Mouse (Mus musculus) 416B (cell line): Measurements from ENCODE around the gene Ptpn11.

Source experiments
- DNase-seq: peaks from one replicate; pipeline ENCODE4 v3.0.0; 2011; ENCODE audit warnings: low read depth

The Ptpn11 gene

DNA sequence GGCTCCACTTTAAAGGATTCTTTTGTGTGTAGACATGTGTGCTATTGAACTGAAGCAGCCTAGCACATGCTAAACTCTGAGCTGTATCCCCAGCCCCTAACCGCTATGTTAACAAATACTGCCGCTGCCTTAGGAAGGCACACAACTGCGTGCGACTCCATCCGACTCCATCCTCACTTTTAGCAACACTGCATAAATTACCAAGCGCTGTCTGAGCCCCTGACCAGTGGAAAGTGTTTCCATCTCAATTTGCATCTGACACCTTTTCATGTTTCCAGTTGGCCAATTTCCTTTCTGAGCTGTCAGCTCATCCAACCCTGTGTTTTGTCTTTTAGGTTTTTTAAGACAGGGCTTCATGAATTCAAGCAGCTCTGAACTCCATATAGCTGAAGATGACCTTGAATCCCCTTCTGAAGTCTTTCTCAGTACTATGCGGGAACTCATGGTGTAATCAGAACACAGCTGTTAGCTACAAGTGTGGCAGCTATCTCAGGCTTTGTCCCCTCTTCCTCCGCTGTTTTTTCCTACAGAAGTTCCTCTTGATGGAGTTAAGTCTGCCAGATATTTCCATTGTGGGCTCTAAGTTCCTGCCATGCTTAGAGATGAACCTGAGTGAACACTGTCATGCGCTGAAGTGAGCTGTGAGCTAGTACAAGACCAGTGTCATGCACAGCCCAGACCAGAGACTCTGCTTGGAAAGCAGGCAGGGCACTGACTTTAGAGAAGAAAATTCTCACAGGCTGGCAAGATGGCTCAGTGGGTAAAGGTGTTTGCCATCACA lies 11.9 kb downstream of the Ptpn11 start:
- peak; percentile 42 for DNase-seq

DNA sequence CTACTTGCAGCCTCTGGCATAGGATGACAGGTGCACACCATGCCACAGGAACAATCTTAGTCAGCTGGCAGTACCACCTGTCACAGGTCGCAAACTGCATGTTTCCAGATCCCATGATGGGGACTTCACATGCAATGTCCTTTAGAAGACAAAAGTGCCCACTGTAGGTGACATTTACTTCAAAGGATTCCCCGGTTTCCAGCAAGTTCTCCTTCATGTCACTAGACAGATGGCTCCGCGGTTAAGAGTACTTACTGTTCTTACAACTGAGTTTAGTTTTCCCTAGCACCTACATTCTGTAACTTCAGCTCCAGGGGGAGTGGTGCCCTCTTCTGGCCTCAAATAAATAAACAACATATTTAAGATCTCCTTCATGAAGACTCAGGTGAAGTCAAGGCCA lies 18.4 kb downstream of the Ptpn11 start:
- DNase-seq, result peak; percentile 61

DNA sequence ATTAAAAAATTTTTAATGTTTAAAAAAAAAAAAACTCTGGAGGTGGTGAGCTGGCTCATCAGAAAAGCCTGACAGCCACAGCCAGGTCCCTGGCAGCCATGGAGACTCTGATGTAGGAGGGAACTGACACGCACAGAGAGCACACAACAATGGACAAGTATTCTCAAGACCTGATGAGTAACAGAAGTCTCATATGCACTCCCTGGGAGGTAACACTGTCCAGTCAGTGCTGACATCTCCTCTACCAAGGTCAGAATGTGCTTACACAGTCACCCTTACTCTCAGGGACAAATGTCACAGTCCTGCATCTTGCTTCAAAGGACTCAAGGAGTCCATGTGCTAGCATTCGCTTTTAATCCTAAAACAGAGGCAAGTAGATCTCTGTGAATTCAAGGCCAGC lies 21.6 kb downstream of the Ptpn11 start:
- no peak for DNase-seq

DNA sequence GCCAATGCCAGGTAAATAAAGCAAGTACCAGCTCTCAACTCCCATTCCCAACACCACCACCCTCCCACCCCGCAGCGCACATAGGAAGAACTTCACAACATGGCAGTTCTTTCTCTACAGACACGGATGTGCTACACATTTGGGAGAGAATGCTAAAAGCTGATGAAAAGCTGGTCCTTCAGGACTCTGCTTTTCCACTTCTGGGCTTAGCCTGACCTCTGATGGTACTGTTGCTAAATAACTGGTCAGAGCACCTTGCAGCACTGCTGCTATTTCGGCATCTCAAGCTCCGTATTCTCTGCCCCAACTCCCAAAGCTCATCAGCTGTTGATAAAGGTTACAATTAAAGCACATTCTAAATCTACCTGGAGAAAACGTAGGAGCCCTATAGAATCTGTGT lies 24.3 kb downstream of the Ptpn11 start:
- no peak for DNase-seq

DNA sequence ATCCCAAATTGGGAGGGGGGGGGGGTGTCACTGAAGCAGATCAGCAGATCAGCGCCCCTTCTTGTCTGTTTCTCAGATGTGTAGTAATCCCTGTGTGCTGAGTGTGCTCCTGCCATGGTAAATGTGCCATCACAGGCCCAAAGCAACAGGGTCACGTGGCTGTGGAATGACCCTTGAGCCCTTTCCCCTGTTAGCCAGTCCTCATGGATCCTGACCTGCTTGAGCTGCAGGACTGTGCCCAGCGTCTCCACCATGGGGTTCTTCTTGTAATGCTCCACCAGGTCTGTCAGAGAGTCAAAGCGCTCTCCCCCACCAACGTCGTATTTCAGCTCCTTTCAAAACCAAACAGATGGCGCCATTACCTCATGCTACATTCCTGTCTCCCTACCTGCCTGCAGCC lies 28.3 kb downstream of the Ptpn11 start:
- DNase-seq, result no peak

DNA sequence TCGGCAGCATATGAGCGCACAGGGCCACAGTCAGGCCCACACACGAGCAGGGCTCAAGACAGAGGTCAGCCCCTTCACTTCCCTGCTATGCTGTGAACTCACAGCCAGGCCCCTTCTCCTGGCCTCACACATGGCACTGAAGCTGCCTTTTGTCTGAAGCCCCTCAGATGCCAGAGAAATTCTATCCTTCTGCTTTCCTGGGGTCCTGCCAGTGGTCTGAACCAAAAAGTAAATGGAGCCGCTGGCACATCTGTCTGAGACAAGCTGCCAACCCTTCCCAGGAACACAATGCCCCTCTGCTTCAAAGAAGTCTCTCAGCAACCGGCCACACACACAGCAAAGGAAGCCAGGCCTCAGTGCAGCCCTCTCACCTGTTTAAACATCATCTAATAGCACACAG lies 28.9 kb downstream of the Ptpn11 start:
- no peak for DNase-seq

DNA sequence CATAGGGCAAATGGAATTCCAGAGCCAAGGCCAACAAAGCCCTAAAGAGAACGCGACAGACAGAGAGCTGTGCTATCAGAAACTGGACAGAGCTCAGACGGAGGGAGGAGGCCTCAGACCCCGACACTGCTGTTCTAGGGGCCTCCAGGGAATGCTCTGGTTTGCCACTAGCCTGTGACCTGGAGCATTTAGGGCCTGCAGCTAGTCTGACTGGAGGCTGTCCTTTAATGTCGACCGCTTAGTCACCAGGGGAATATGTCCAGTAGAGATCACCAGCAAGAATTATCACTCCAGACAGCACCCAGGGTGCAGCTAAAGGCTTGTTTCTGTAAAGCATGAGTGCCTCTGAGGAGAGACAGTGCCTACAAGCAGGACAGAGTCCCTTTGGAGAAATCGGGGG lies 32.2 kb downstream of the Ptpn11 start:
- no peak for DNase-seq

DNA sequence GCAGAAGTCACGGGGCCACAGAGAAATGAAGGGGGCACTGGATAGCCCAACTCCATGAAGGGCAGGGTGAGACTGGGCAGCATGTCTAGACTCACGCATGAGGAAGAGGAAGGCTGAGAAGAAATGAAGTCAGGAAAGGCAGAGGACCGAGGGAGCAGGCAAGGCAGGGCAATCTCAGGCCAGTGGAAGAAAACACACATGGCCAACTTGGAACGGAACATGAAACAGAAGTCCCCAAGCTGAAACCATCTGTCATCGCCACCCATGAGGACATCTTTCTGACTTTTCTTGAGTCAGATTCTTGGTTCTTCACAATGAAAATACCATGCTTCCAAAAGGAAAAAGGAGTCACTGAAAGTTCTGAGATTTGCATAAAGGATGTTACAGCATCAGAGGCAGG lies 33.7 kb downstream of the Ptpn11 start:
- no peak for DNase-seq

DNA sequence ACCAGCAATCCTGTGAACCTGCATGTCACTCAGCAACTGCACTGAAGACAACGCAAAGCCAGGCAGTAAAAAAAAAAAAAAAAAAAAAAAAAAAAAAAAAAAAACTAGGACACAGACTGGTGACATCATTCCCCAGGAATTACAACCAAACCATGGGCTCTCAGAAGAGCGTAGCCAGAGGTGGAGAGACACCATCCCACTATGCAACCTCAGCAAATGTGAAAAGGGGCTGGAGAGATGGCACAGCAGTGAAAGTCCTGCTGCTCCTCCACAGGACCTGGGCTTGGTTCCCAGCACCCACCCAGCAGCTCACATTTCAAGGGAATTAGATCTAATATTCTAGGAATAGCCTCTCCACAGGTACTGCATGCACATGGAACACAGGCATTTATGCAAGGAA lies 34.2 kb downstream of the Ptpn11 start:
- no peak for DNase-seq

DNA sequence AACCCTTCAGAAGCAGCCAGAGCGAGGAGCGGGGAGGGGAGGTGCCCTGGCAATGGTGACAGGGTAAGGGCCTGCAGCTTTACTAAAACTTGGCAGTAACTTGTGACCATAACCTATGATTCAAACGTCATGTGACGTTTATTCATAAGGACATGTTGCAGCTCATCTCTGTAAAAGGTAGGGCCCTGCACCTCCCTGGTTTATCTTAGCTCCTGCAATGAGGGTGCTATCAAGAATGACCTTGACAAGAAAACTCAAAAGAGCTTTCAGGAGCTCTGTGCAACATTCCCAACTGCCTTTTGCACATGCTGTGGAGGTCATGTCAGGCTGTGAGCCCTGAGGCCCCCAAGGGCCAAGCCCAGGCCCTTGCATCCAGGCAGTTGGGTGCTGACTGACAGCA lies 35.1 kb downstream of the Ptpn11 start:
- no peak for DNase-seq

DNA sequence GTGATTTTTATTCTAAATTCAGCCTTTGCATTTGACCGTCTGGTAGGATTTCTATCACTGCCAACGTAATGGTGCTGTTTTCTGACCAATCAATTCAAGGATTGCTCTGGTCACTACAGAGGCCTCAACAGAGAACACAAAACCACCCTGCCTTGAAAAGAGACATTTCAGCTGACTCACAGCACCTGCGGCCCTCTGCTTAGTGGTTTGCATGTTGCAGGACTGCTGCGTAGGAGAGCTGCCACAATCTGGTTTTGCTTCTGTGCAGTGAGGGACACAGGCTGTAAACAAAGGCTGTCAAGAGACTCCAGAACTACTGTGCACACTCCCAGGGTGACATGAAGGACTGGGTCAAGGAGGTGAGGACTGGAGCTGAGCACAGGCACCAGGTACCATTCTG lies 40.5 kb downstream of the Ptpn11 start:
- no peak for DNase-seq

DNA sequence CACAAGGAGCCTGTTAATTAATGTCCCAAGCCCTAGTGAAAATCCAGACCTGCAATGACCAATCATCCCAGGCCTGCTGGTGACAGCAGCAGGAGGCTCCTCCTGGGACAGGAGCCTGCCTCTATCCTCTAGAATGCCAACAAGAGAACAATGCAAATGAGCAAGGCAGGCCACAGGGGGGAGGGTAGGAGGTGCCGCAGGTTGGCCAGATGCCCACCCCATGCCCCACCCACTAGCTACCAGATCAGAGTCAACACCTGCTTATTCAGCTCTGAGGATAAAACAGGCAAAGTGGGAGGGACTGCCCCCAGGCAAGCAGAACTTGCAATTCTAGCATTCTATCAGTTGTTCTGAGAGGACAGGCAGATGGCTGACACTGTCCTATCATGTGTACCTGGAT lies 42.0 kb downstream of the Ptpn11 start:
- DNase-seq, result no peak

DNA sequence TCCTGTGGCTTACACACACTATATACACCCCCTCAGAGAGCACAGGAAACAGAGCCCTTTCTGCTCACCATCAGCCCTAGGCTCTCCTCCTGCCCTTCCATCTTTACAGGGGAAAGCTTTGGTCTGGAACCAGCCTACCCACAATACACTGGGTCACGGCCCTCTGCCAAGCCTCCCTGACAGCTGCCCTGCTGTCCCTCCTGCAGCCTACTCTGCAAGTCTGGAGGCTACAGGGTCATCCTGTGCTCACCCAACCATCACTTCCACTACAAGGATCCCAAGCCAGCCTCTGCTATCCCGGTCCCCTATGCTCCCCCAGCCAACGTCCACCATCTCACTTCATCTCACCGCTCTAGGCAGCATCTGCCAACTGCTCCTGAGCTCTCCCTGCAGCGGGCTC lies 44.9 kb downstream of the Ptpn11 start:
- DNase-seq, result no peak

DNA sequence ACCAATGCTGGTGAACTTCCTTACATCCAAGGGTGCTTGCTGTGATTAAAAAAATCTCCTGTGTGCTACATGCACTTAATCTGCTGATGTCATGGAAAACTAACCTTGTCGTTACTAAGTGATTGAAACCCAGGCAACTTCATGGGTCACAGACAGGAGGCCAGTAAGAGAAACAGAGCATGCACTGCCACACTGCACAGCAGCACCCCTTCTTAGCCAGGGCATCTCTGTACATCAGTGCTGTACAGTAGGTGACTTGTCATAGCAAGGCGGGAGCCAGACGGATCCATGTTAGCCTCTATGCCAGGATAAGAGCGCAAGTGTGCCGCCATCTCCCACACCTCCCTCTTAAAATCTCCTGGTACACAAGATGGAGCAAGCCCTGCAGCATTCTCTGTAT lies 45.6 kb downstream of the Ptpn11 start:
- DNase-seq, result no peak

DNA sequence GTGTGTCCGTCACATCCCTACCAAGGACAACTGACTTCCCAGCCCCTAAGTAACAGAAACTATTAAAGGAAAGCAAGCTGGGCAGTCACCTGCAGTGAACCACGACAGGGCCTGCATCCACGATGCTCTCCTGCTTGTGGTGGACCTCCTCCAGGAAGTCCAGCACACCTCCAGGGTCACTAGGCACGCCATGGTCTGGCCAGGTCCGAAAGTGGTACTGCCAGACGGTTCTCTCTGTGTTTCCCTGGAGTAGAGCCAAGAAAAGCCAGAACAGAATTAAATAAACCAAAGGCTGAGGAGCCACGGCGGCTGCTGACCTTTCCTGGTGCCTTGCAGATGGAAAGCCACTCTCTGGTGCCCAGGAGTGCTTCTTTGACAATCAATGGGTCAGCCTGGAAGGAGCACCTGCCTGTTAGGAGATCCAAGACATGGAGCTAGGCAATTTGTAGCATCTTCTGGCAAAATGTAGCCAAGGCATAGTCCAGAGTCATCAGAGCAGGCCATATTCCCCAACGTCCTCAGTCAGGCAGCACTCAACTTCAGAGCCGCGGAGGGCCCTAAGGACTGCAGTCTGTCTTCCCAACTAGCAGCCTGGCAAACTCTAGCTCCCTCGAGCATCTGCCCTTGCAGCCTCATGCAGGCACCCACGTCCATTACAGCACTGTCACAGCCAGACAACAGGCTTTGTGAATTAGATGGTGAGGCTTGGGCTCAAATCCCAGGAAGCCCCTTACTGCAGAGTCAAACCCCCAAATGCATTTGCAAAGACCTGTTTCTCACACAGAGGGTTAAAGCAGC lies 46.6 kb downstream of the Ptpn11 start:
- no peak for DNase-seq

DNA sequence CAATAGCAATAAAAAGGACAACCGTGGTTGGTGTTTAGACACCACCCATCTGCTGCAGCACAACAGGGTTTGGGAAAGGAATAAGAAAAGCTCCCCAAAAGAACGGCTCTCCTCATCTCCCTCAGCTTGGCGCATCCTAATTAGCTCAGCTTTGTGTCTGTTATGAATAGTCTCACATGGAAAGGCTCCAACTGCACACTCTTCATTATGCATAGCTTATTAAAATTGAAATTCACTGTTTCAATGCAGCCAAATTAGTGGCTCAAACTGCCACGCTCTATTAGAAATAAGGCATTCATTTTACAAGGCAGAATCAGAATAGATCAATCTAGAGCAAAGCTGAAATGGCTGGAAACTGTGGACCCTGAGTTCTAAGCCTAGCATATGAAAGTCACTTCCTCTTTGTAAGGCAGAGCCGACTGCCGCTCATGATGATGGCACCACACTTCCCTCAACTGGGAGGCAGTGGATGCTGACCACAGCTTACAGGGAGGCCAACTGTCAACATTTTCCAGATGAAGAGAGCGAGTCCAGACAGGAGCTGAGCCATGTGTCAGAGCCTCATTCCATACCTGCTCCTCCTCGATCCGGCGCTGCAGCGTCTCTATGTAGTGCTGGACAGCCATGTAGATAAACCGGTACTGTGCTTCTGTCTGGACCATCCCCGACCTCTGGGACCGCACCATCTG lies 48.6 kb downstream of the Ptpn11 start:
- peak; percentile 46 for DNase-seq

DNA sequence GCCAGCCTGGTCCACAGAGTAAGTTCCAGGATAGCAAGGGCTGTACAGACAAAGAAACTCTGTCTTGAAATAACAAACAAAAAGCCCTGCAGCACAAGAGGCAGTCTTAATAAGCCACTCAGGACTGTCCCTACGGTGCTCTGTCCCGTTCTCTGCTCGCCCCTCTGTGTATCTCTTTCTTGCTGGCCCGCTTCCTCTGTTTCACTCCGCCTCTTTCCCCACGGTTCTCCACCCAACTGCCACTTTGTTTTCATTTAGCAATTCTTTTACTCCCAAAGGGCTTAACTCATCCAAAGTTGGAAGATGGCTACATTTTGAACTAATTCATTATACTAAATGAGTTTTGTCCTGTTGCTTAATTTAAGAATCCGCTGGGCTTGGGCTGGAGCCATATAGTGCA lies 50.9 kb downstream of the Ptpn11 start:
- DNase-seq, result no peak

DNA sequence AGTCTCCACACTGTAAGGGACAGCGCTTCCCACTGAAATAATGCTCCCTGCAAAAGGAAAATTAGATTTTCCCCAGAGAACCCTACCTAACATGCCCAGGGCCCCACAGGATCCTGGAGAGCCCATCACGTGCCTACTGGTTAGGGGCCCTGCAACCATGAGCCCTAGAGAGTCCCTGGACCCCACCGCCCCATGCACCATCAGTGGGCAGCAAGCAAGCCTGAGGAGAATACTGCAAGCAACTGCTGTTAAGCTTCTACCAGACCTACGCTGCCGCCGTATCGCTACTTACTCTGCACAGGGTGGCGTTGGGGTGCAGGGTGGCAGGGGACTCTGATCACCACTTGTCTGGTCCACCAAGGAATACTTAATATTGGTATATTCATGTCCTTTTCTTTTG lies 54.1 kb downstream of the Ptpn11 start:
- DNase-seq, result no peak

DNA sequence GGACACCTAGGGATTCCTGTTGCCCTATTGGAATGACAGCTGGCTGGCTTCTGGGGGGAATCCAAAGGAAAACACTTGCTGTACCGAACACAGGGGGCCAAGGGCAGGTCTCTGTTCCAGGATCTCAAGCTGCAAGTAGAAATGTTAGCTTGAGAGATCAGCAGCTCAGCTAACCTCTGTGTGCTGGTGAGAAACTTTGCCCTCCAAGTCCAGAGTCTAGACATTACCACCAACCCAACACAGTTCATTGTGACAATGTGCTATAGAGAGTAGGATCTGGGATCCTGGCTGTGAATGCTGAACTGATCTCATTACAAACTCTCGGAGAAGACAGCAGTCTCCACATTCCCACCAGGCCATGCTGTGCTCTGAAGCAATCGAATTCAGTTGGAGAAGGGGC lies 59.4 kb downstream of the Ptpn11 start:
- DNase-seq, result no peak

DNA sequence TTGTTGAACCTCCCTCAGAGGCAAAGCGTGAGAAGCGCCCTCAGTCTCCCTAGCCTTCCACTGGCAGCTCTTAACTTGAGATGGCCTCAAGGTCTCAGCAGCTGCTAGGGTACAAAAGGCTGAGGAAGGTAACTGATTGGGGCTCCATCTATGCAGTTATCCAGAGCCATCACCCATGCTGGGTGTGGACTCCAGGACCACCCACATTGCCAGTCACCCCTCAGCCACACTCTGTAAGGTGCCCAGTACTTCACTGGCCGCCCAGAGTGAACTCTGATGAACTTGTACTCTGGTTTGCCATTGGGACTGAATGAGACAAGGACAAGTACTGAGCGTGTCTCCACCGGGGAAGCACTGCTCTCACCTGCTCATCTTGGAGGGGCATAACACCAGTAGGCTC lies 61.9 kb downstream of the Ptpn11 start:
- DNase-seq, result no peak

DNA sequence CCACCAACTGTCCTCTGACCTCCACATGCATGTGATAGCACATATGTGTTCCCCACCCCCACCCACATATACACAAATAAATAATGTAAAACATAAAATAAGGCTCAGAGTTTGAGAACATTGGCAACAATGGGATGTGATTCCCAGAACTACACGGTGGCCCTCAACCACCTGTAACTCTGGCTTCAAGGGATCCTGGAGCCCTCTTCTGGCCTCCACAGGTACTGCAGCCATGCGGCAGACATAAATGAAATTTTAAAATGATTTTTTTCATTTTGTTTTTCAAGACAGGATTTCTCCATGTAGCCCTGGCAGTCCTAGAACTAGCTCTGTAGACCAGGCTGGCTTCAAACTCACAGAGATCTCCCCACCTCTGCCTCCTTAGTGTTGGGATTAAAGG lies 65.1 kb downstream of the Ptpn11 start:
- peak; percentile 44 for DNase-seq

DNA sequence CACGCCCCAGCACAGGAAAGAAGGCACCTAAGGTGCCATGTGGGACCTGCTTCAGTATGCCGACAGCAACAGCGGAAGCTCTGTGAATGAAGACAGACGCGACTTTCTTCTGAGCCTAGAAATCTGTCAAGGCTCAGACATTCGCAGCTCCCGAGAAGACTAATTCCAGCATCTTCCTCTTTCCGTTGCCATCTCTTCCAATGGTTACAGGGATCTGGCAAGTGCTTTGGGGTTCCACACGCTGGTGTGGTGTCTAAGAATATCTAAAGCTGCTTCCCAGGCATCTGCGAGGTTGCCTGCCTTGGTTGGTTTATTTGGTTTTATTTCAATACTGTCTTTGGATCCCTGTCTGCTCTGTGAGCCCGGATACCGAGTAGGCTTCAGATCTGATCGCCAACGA lies 65.6 kb downstream of the Ptpn11 start:
- no peak for DNase-seq
